Mouse (Mus musculus) MEL (cell line): ENCODE results near the gene Sept9.

Source experiments
- CHD2 ChIP-seq: IDR thresholded peaks from 2 replicates; pipeline ENCODE4 v1.6.1; 2011; ENCODE audit warnings: low read length, improper control_type of control experiment
- CTCF ChIP-seq, 3 experiments: IDR thresholded peaks in 2 of 3; conservative IDR thresholded peaks in 1 of 3; 2 replicates each; pipeline ENCODE4 v1.5.1; 2011 to 2012; ENCODE audit warnings: low read length in 3 of 3, low read depth in 2 of 3, mild to moderate bottlenecking in 2 of 3, improper control_type of control experiment in 1 of 3, inconsistent platforms in 1 of 3, mixed read lengths in 1 of 3, moderate library complexity in 1 of 3; ENCODE audit not compliant: control insufficient read depth in 1 of 3, insufficient read depth in 1 of 3, poor library complexity in 1 of 3, severe bottlenecking in 1 of 3
- E2F4 ChIP-seq: IDR thresholded peaks from 2 replicates; pipeline ENCODE4 v1.6.1; 2011; ENCODE audit warnings: low read depth, low read length, improper control_type of control experiment, borderline replicate concordance
- EP300 ChIP-seq, 2 experiments: IDR thresholded peaks; 2 replicates each; pipeline ENCODE4 v1.6.1; 2011; ENCODE audit warnings: improper control_type of control experiment in 2 of 2, low read length in 2 of 2, low read depth in 1 of 2, mild to moderate bottlenecking in 1 of 2
- ETS1 ChIP-seq: IDR thresholded peaks from 2 replicates; pipeline ENCODE4 v1.6.1; 2012; ENCODE audit warnings: low read depth, mild to moderate bottlenecking, inconsistent platforms, low read length, improper control_type of control experiment, moderate library complexity
- JUND ChIP-seq: IDR thresholded peaks from 2 replicates; pipeline ENCODE4 v1.6.1; 2011; ENCODE audit warnings: low read depth, mild to moderate bottlenecking, improper control_type of control experiment, low read length
- MXI1 ChIP-seq: IDR thresholded peaks from 2 replicates; pipeline ENCODE4 v1.6.1; 2011; ENCODE audit warnings: mild to moderate bottlenecking, low read depth, low read length, improper control_type of control experiment
- NELFE ChIP-seq: IDR thresholded peaks from 2 replicates; pipeline ENCODE4 v1.6.1; 2011; ENCODE audit warnings: low read depth, low read length, improper control_type of control experiment
- POLR2A ChIP-seq, 2 experiments: IDR thresholded peaks; 2 replicates each; pipeline ENCODE4 v1.6.1; 2011 to 2012; ENCODE audit warnings: low read length in 2 of 2, mild to moderate bottlenecking in 2 of 2, control low read depth in 1 of 2, improper control_type of control experiment in 1 of 2, low read depth in 1 of 2, moderate library complexity in 1 of 2; ENCODE audit not compliant: control insufficient read depth in 1 of 2, insufficient read depth in 1 of 2, poor library complexity in 1 of 2
- RAD21 ChIP-seq: IDR thresholded peaks from 2 replicates; pipeline ENCODE4 v1.6.1; 2011; ENCODE audit warnings: mild to moderate bottlenecking, low read depth, low read length, improper control_type of control experiment
- TAL1 ChIP-seq: IDR thresholded peaks from 2 replicates; pipeline ENCODE4 v1.6.1; 2012; ENCODE audit warnings: mild to moderate bottlenecking, inconsistent platforms, low read length, moderate library complexity, mixed read lengths
- TBP ChIP-seq: IDR thresholded peaks from 2 replicates; pipeline ENCODE4 v1.8.0; 2011; ENCODE audit warnings: low read depth, low read length, improper control_type of control experiment
- USF2 ChIP-seq, 2 experiments: IDR thresholded peaks; 2 replicates each; pipeline ENCODE4 v1.6.1; 2011 to 2012; ENCODE audit warnings: improper control_type of control experiment in 2 of 2, low read length in 2 of 2, borderline replicate concordance in 1 of 2, inconsistent platforms in 1 of 2, low read depth in 1 of 2, mild to moderate bottlenecking in 1 of 2; ENCODE audit not compliant: insufficient read depth in 1 of 2

DNA sequence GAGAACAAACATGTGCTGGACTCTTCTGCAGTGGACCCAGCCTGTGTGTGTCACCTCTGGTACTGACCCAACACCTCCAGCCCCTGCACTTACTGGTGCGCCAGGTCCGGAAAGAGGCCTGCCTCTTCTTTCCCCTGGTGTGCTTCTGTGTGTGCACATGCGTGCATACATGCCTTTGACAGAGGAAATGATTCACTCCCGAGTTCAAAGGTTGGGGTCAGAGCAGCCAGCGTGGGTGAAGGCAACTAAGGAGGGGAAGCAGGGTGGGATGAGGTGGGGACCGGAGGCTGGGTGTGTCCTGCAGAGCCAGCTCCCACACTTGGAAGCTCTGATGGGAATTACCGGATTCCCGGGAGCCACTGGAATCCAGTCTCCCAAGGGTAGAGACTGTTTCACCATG lies 46.8 kb downstream of the Sept9 start:
- no peak for TF ChIP-seq TBP
- no peak for TF ChIP-seq POLR2A (IDR thresholded peaks at IDR 0.05; ENCODE audit: control insufficient read depth in 1 of 2, insufficient read depth in 1 of 2, low read depth in 1 of 2, low read length in 2 of 2, poor library complexity in 1 of 2)
- no peak for TF ChIP-seq NELFE
- TF ChIP-seq CTCF (IDR thresholded peaks at IDR 0.05 in 2 of 3, conservative IDR thresholded peaks at IDR 0.05 in 1 of 3; ENCODE audit: control insufficient read depth in 1 of 3, insufficient read depth in 1 of 3, low read depth in 2 of 3, low read length in 3 of 3, poor library complexity in 1 of 3, severe bottlenecking in 1 of 3): no peak
- TF ChIP-seq ETS1: no peak
- TF ChIP-seq E2F4: no peak
- no peak for TF ChIP-seq TAL1
- TF ChIP-seq CHD2: no peak
- TF ChIP-seq RAD21: no peak
- TF ChIP-seq MXI1: no peak
- TF ChIP-seq USF2 (IDR thresholded peaks at IDR 0.05; ENCODE audit: borderline replicate concordance in 1 of 2, insufficient read depth in 1 of 2, low read depth in 1 of 2, low read length in 2 of 2): no peak
- TF ChIP-seq EP300 (IDR thresholded peaks at IDR 0.05; ENCODE audit: low read depth in 1 of 2, low read length in 2 of 2): no peak
- no peak for TF ChIP-seq JUND
